Mouse (Mus musculus) CD4-positive, CD25-positive, alpha-beta regulatory T cell (primary cell): ENCODE measurements around the gene Olfr1445. TPM values are rescaled to one million over a fixed set of nuclear protein-coding genes. Genes with fewer than 3 reads are reported as not detected.

Experiments used
- polyA plus RNA-seq: library from polyadenylated mRNA; unstranded; fragments of 100-300 nt; shearing (Covaris generic); gene quantifications from one replicate; pipeline ENCODE4 v1.2.1, GENCODE M21; 2017

Gene Olfr1445
- polyA plus RNA-seq = not detected

GRCm38 (mm10) chr19:12883555-12883954 is at the start of gene Olfr1445:
Gene Olfr1445 (plus strand): TSS chr19:12883855.

GRCm38 (mm10) chr19:12846382-12846781 is 37.3 kb upstream of the Olfr1445 start, which contains the start of gene Gm5244:
Gene Gm5244 (plus strand): TSS chr19:12846682.

GRCm38 (mm10) chr19:12856983-12857382 is 26.7 kb upstream of the Olfr1445 start, which contains the start of gene Olfr1444:
Gene Olfr1444 (plus strand): TSS chr19:12857283.

GRCm38 (mm10) chr19:12893424-12893823 is 9.8 kb downstream of the Olfr1445 start, which contains the start of gene Olfr1446:
Gene Olfr1446 (minus strand): TSS chr19:12893524.

GRCm38 (mm10) chr19:12903643-12904042 is 20.0 kb downstream of the Olfr1445 start, which contains the start of gene Olfr1447:
Gene Olfr1447 (minus strand): TSS chr19:12903743.

GRCm38 (mm10) chr19:12924319-12924718 is 40.7 kb downstream of the Olfr1445 start, which contains the start of gene Olfr1448:
Gene Olfr1448 (minus strand): TSS chr19:12924419.

GRCm38 (mm10) chr19:12930540-12930939 is 46.9 kb downstream of the Olfr1445 start, which contains the start of gene Olfr1449:
Gene Olfr1449 (plus strand): TSS chr19:12930840.

Other genes starting within 250 kb of the Olfr1445 start
- gene Olfr1442, start 213.4 kb upstream of the Olfr1445 start, polyA plus RNA-seq = not detected
- gene Olfr1443, start 205.7 kb upstream of the Olfr1445 start, polyA plus RNA-seq = not detected
- gene Keg1, start 188.1 kb upstream of the Olfr1445 start, polyA plus RNA-seq = not detected
- gene Cntf, start 118.2 kb upstream of the Olfr1445 start, polyA plus RNA-seq = 0.19 TPM
- 18.9 TPM for gene Zfp91, start 87.7 kb upstream of the Olfr1445 start, polyA plus RNA-seq
- 155 TPM for gene Lpxn, start 87.7 kb upstream of the Olfr1445 start, polyA plus RNA-seq
- not detected for gene Gm5244, start 37.2 kb upstream of the Olfr1445 start, polyA plus RNA-seq
- 0.47 TPM for gene Olfr1444, start 26.6 kb upstream of the Olfr1445 start, polyA plus RNA-seq
- not detected for gene Olfr1446, start 9.7 kb downstream of the Olfr1445 start, polyA plus RNA-seq
- gene Olfr1447, start 19.9 kb downstream of the Olfr1445 start, polyA plus RNA-seq = not detected
- not detected for gene Olfr1448, start 40.6 kb downstream of the Olfr1445 start, polyA plus RNA-seq
- not detected for gene Olfr1449, start 47.0 kb downstream of the Olfr1445 start, polyA plus RNA-seq
- not detected for gene Olfr1450, start 66.4 kb downstream of the Olfr1445 start, polyA plus RNA-seq
- 0.19 TPM for gene Olfr1451, start 111.2 kb downstream of the Olfr1445 start, polyA plus RNA-seq
- gene Olfr1453, start 144.5 kb downstream of the Olfr1445 start, polyA plus RNA-seq = not detected
- gene Olfr1454, start 176.8 kb downstream of the Olfr1445 start, polyA plus RNA-seq = not detected
- not detected for gene Olfr1457, start 214.0 kb downstream of the Olfr1445 start, polyA plus RNA-seq
- gene Olfr1458, start 222.9 kb downstream of the Olfr1445 start, polyA plus RNA-seq = not detected